Mouse (Mus musculus): ENCODE measurements at regions not wholly inside any gene's neighbourhood (a gene's known extent, or its start where the extent isn't known, plus 50 kb on each side); places are given as distances from the start of the nearest gene placed in this dataset.

DNA sequence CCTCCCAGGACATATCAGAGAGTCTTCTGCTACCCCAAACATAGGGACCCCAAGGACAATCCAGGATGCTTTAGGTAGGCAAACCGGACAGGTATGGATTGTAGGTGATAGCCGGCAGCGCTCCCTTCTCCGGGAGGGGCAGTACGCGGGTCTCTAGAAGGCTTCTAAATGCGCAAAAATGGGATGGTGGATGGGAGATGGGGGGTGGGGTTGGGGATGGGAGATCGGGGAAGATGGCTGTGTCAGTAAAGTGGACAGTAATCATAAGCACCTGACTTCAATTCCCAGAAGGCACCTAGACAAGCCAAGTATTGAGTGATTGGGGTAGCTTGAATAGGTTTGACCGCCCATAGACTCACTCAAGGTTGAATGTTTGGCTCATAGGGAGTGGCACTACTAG, 59.1 kb upstream of the 1700021F07Rik start:
- Histone ChIP-seq H3K9ac (ENCODE audit: low read depth, low read length, severe bottlenecking) (no peak overlapping the region), H3K4me3 (replicated peaks; ENCODE audit: low read length) (no peak overlapping the region), H3K4me2 (replicated peaks; ENCODE audit: low read depth, low read length, severe bottlenecking) (no peak overlapping the region), H3K9me3 (ENCODE audit: control insufficient read depth, low read length) (no peaks in the 10 kb centered on the region), H3K27ac (replicated peaks; ENCODE audit: low read depth, low read length) (no peak overlapping the region), H3K4me1 (ENCODE audit: control insufficient read depth, insufficient read depth, low read length) (no peaks in the 10 kb centered on the region), H3K27me3 (ENCODE audit: control insufficient read depth, insufficient read depth, low read length) (no peaks in the 10 kb centered on the region), H3K36me3 (ENCODE audit: control insufficient read depth, insufficient read depth, low read length) (no peaks in the 10 kb centered on the region)
- no peak for TF ChIP-seq POLR2A (IDR thresholded peaks at IDR 0.05; ENCODE audit: borderline replicate concordance, extremely low read depth, insufficient read depth, insufficient read length)
- WGBS, result 95% methylated on average over 9 of the region's 9 CpGs
- ATAC-seq (ENCODE audit: low FRiP score, low read depth), result no peak
- no peak for DNase-seq (ENCODE audit: low spot score)

DNA sequence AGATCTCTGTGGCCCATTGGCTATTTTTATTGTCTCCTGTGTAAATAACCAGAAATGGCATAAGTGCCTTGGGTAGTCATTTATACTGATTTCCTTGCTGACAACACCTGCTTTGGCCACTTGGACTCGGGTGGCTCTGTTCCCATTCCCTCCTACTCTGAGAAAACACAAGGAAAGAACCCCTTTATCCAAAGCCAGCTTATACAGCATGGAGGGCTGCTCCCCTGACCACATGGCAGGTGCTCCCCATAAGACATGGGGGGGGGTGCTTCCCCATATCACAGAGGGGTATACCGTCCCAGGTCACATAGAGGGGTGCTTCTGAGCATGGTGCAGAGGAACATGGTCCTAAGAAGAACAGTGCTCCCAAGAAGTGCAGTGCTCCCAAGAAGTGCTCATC, 57.8 kb upstream of the 1700021F07Rik start:
- no peak overlapping the region for H3K4me3 ChIP-seq (replicated peaks; ENCODE audit: low read length)
- no peaks in the 10 kb centered on the region for H3K4me1 ChIP-seq (ENCODE audit: control insufficient read depth, insufficient read depth, low read length)
- H3K27ac ChIP-seq (replicated peaks; ENCODE audit: low read depth, low read length), result no peak overlapping the region
- no peak for DNase-seq (ENCODE audit: low spot score)
- H3K27me3 ChIP-seq (ENCODE audit: control insufficient read depth, insufficient read depth, low read length), result no peaks in the 10 kb centered on the region
- no peak overlapping the region for H3K4me2 ChIP-seq (replicated peaks; ENCODE audit: low read depth, low read length, severe bottlenecking)
- H3K9ac ChIP-seq (ENCODE audit: low read depth, low read length, severe bottlenecking), result no peak overlapping the region
- no peaks in the 10 kb centered on the region for H3K9me3 ChIP-seq (ENCODE audit: control insufficient read depth, low read length)
- no peak for TF ChIP-seq POLR2A (IDR thresholded peaks at IDR 0.05; ENCODE audit: borderline replicate concordance, extremely low read depth, insufficient read depth, insufficient read length)
- WGBS, result 89% methylated on average over 2 of the region's 2 CpGs
- H3K36me3 ChIP-seq (ENCODE audit: control insufficient read depth, insufficient read depth, low read length), result no peaks in the 10 kb centered on the region
- ATAC-seq (ENCODE audit: low FRiP score, low read depth), result no peak

DNA sequence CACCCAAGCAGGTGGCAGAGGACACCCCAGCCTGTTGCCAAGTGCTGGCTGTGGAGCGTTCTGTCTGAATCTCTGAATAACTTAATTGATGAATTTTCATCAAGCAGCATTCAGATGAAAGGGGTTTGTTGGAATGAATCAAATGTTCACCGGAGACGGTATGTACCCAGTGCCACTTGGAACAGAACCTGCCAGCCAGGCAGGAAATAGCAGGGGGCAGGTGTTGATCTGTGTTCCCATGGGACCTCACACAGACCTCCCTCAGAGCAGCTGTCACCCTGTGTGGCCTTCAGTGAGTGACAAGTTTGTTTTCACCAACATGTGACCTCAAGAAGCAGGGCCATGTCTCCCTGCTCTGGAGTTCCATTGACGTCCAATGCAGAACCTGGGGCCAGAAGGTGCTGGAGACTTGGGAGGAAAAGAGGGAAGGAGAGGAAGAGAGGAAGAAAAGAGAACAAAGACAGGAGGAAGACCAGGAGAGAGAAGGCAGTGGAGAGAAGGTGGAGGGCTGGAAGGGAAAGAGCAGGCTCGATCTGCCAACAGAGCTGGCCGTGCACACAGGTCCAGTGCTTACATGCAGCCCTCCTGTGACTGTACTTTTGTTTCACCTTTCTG, 57.3 kb upstream of the 1700021F07Rik start:
- no peak overlapping the region for H3K4me3 ChIP-seq (replicated peaks; ENCODE audit: low read length)
- H3K9ac ChIP-seq (ENCODE audit: low read depth, low read length, severe bottlenecking), result no peak overlapping the region
- no peak for DNase-seq (ENCODE audit: low spot score)
- 83% methylated on average over 6 of the region's 6 CpGs for WGBS
- H3K4me1 ChIP-seq (ENCODE audit: control insufficient read depth, insufficient read depth, low read length), result no peaks in the 10 kb centered on the region
- H3K9me3 ChIP-seq (ENCODE audit: control insufficient read depth, low read length), result no peaks in the 10 kb centered on the region
- no peaks in the 10 kb centered on the region for H3K36me3 ChIP-seq (ENCODE audit: control insufficient read depth, insufficient read depth, low read length)
- H3K27ac ChIP-seq (replicated peaks; ENCODE audit: low read depth, low read length), result no peak overlapping the region
- TF ChIP-seq POLR2A (IDR thresholded peaks at IDR 0.05; ENCODE audit: borderline replicate concordance, extremely low read depth, insufficient read depth, insufficient read length), result no peak
- ATAC-seq (ENCODE audit: low FRiP score, low read depth), result no peak
- H3K27me3 ChIP-seq (ENCODE audit: control insufficient read depth, insufficient read depth, low read length), result no peaks in the 10 kb centered on the region
- H3K4me2 ChIP-seq (replicated peaks; ENCODE audit: low read depth, low read length, severe bottlenecking), result no peak overlapping the region

DNA sequence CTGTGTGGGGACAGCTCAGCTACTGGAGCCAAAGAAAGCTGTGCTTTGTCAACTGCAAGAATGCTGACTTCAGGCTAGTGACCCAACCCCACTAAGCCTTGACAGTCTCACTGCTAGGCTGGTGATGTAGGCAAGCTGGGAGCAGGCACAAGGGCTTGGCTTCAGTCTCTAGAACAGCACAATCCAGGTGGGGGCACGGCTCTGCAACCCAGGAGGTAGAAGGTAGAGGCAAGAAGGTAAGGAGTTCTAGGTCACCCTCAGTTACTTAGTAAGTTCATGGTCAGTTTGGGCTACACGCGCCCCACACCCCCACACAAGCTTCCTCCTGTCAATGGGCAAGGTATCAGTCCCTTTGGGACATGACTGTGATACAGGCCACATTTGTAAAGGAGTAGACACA, 54.2 kb upstream of the 1700021F07Rik start:
- Histone ChIP-seq H3K27me3 (ENCODE audit: control insufficient read depth, insufficient read depth, low read length) (no peaks in the 10 kb centered on the region), H3K36me3 (ENCODE audit: control insufficient read depth, insufficient read depth, low read length) (no peaks in the 10 kb centered on the region), H3K4me2 (replicated peaks; ENCODE audit: low read depth, low read length, severe bottlenecking) (no peak overlapping the region), H3K9ac (ENCODE audit: low read depth, low read length, severe bottlenecking) (no peak overlapping the region), H3K4me3 (replicated peaks; ENCODE audit: low read length) (no peak overlapping the region), H3K4me1 (ENCODE audit: control insufficient read depth, insufficient read depth, low read length) (no peaks in the 10 kb centered on the region), H3K9me3 (ENCODE audit: control insufficient read depth, low read length) (no peaks in the 10 kb centered on the region), H3K27ac (replicated peaks; ENCODE audit: low read depth, low read length) (no peak overlapping the region)
- no peak for TF ChIP-seq POLR2A (IDR thresholded peaks at IDR 0.05; ENCODE audit: borderline replicate concordance, extremely low read depth, insufficient read depth, insufficient read length)
- no peak for ATAC-seq (ENCODE audit: low FRiP score, low read depth)
- no peak for DNase-seq (ENCODE audit: low spot score)
- 90% methylated on average over 3 of the region's 3 CpGs for WGBS

DNA sequence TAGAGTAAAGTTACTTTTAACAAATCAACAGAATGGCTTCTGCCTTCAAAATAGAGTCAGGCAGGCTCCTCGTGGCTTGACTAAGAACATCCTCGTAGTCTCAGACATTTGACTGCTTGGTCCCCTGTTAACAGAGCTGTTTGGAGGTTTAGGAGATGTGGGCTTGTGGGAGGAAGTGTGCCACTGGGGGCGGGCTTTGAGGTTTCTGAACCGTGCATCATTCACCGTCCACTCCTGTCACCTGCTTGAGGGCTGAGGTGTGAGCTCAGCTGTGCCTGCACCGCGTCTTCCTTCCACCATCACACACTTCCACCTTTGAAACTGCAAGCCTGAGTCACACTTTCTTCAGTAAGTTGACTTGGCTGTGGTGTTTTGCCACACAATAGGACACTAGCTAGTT, 52.6 kb upstream of the 1700021F07Rik start:
- Histone ChIP-seq H3K9me3 (ENCODE audit: control insufficient read depth, low read length) (no peaks in the 10 kb centered on the region), H3K4me1 (ENCODE audit: control insufficient read depth, insufficient read depth, low read length) (no peaks in the 10 kb centered on the region), H3K4me3 (replicated peaks; ENCODE audit: low read length) (no peak overlapping the region), H3K9ac (ENCODE audit: low read depth, low read length, severe bottlenecking) (no peak overlapping the region), H3K27ac (replicated peaks; ENCODE audit: low read depth, low read length) (no peak overlapping the region), H3K27me3 (ENCODE audit: control insufficient read depth, insufficient read depth, low read length) (no peaks in the 10 kb centered on the region), H3K4me2 (replicated peaks; ENCODE audit: low read depth, low read length, severe bottlenecking) (no peak overlapping the region), H3K36me3 (ENCODE audit: control insufficient read depth, insufficient read depth, low read length) (no peaks in the 10 kb centered on the region)
- 74% methylated on average over 7 of the region's 7 CpGs for WGBS
- DNase-seq (ENCODE audit: low spot score) (no peak), ATAC-seq (ENCODE audit: low FRiP score, low read depth) (no peak)
- TF ChIP-seq POLR2A (IDR thresholded peaks at IDR 0.05; ENCODE audit: borderline replicate concordance, extremely low read depth, insufficient read depth, insufficient read length), result no peak

Measured in limb, embryonic 14.5 days (tissue).